Mouse (Mus musculus) splenic B cell, adult 2 months (primary cell): ENCODE measurements around the gene Nat8l.
A peak's percentile ranks its signal among the peaks of the same experiment; 100 is the strongest.

ENCODE experiments used
- DNase-seq: peaks from one replicate; pipeline ENCODE4 v3.0.0-alpha.2; 2011; ENCODE audit warnings: low read depth, low spot score
- H3K27me3 ChIP-seq: 2 replicates; pipeline ENCODE4 v1.6.1; 2012; ENCODE audit warnings: mild to moderate bottlenecking, low read length, moderate library complexity, mixed read lengths; ENCODE audit not compliant: control insufficient read depth, poor library complexity, insufficient read depth, severe bottlenecking
- H3K36me3 ChIP-seq: 2 replicates; pipeline ENCODE4 v1.6.1; 2012; ENCODE audit warnings: mild to moderate bottlenecking, low read length, moderate library complexity, mixed read lengths; ENCODE audit not compliant: control insufficient read depth, poor library complexity, insufficient read depth, severe bottlenecking

Gene Nat8l

DNA sequence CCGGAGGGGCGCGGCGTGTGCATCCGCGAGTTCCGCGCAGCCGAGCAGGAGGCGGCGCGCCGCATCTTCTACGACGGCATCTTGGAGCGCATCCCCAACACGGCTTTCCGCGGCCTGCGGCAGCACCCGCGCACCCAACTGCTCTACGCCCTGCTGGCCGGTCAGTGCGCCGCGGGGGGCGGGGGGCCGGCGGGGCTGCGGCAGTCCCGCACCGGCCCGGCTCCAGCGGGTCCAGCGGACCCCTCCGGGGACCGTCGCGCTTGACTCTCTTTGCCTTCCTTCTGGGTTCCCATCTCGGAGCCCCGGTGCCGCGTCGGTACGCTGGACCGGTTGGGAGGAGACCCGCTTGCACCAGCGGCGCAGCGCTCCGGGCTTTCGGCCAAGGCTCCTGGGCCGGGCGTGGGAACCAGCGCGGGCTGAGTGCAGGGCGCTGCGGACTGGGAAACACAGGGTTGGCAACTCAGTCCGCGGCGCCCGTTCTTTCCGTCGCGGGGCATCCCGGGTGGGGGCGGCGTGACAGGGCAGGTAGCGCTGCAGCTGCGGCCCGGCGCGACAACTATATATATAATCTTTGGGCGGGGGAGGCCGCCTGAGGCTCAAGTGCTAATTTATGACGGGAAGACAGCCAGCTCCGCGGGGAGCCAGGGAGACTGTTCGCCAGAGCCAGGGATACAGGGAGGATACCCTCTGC lies 1.4 kb downstream of the Nat8l start:
- no peaks in the 10 kb centered on the region for H3K27me3 ChIP-seq
- no peak for DNase-seq
- H3K36me3 ChIP-seq = no peaks in the 10 kb centered on the region

DNA sequence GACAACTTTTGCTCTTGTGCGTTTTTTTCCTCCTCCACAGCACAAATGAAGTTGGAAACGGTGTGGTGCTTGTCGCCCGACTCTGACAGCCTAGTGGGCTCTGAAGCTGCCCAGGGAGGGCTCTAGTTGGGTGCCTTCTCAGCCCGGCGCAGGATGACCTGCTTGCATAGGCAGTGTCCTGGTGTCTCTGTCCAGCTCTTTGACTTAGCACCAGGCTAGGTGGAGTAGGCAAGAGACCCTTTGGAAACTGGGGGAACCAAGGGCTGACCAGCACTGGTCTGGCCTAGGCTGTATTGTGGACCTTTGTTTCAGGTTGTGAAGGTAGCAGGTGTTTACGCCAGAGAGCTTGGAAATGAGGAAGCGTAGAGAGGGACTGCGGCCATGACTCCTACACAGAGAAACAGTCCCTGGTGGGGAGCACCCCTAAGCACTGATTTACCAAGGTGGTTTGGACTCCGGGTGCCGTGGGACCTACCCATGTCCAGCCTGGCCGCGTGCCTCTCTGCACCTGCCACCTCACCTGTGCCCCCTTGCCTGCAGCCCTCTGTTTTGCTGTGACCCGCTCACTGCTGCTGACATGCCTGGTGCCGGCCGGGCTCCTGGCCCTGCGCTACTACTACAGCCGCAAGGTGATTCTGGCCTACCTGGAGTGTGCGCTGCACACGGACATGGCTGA lies 2.2 kb downstream of the Nat8l start:
- Histone ChIP-seq H3K27me3 (no peaks in the 10 kb centered on the region), H3K36me3 (no peaks in the 10 kb centered on the region)
- no peak for DNase-seq

DNA sequence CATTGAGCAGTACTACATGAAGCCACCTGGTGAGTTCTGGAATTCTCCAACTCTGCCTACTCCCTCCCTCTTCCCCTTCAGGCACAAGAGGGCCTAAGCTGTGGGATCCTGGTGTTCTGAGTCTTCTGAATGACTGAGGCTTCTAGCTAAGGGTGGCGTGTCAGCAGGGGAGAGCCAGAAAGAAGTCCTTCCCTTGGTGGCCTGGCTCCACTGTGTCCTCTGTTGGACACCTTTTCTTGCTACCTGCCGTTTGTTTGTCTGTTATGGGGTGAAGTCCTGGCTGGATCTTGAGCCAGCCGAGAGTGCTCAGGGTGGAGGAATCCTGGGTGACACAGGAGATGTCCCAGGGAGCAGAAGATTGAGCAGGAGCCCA lies 2.7 kb downstream of the Nat8l start:
- Histone ChIP-seq H3K27me3 (no peaks in the 10 kb centered on the region), H3K36me3 (no peaks in the 10 kb centered on the region)
- DNase-seq = no peak

DNA sequence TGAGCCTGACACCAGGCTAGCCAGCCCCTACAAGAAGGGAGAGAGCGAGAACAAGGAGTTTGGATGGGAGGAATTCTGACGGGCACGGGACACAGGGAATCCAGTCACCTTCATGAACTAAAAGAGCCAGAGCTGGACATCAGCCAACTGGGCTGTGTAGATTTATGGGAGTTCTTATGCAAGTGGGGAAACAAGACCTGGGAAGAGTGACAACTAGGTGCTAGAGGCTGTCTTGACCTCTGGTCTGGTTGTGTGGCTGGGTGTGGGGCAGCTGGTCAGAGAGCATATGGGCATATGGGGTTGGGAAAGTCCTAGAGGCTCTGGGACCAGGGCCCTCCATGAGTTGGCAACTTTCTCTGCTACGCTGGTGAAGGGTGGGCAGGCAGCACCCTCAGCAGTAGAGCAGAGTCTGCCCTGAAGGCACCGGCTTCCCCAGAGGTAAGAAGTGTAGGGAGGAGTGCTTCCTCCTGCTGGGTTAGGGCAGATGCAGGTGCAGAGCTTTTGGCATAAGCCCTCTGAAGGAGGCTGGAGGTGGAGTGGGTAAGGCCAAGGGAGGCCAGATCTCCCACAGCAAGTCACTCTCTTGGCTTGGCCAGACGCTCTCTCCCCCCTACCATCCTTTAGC lies 3.8 kb downstream of the Nat8l start:
- Histone ChIP-seq H3K36me3 (no peaks in the 10 kb centered on the region), H3K27me3 (no peaks in the 10 kb centered on the region)
- no peak for DNase-seq

DNA sequence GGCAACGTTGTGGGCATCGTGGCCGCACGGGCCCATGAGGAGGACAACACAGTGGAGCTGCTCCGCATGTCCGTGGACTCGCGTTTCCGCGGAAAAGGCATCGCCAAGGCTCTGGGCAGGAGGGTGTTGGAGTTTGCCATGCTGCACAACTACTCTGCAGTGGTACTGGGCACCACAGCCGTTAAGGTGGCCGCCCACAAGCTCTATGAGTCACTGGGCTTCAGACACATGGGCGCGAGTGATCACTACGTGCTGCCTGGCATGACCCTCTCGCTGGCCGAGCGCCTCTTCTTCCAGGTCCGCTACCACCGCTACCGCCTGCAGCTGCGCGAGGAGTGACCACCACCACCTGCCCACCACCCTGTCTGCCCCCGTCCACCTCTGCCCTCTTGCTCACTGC lies 5.0 kb downstream of the Nat8l start:
- no peaks in the 10 kb centered on the region for H3K36me3 ChIP-seq
- no peak for DNase-seq

DNA sequence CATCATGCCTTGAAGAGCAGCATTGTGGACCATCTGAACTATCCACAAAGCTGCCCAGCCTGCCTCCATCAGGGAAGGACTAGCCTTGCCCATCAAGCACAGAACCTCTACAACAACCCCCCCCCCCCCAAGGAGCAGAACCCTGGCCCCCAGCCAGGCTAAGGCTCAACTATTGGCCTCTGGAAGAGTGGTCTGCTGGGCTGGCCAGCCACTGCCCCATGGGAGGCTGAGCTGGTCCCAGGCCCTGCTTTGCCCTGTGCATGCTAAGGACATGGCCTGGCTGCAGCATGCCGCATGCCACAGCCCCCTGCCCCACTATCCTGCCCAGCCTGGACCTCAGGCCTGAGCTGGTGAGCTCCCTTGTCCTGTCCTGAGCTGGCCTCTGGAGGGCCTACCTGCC lies 5.6 kb downstream of the Nat8l start:
- no peak for DNase-seq
- Histone ChIP-seq H3K27me3 (no peaks in the 10 kb centered on the region), H3K36me3 (no peaks in the 10 kb centered on the region)

More for the DNA sequence above, 5.0 kb downstream of the Nat8l start:
- no peaks in the 10 kb centered on the region for H3K27me3 ChIP-seq

DNA sequence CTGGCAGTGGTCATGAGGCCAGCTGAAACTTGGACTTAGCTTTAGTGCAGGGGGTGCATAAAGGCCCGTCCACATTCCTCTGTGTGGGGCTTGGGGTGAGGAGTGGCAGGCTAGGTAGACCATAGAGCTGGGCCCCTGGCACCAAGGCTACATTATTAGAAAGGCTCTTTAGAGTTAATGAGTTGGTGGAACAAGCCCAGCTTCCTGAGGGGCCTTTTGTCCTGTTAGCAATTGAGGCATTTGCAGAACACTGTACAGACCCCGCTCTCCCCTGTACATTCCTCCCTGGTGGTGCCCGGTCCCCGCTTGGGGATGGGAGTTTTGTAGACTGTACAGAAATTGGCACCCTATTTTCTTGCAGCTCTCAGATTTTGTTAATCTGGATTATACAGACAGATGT lies 6.9 kb downstream of the Nat8l start:
- Histone ChIP-seq H3K36me3 (no peaks in the 10 kb centered on the region), H3K27me3 (no peaks in the 10 kb centered on the region)
- no peak for DNase-seq

DNA sequence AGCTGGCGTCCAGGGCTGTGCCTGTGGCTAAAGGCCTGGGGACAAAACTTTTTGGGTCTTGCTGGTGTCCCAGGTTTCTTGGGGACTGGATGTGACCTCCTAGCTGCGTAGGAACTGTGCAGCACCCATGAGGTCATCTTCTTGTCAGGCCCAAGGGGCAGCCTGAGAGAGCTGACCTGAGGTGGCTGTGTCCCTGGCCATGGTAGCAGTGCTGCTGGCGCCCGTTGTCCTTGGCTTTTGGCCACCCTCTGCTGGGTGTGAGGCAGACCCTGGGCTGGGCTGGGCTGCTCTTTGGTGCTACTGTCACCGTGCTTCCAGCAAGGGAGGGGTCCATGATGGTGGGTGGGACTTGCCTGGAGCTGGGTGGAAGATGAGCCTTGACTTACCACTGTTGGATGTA lies 8.8 kb downstream of the Nat8l start:
- DNase-seq = no peak
- no peaks in the 10 kb centered on the region for H3K36me3 ChIP-seq
- H3K27me3 ChIP-seq = no peaks in the 10 kb centered on the region

DNA sequence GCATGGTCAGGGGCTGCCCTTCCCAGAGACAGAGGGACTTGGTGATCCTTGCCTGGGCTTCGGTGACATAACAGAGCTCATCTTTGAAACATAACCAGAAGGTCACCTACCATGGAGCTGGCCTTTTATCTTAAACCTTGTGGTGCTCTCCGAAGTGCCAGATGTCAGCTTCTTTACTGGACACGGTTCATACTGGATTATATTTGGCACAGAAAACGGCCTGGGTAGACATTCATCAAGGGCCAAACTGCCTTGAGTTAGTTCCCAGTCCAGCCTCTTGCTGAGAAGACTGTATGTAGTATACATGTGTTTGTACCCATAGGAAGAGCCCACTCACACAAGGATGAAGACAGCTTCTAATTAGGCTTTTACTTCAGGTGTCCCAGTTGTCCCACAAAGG lies 11.0 kb downstream of the Nat8l start:
- no peaks in the 10 kb centered on the region for H3K36me3 ChIP-seq
- no peak for DNase-seq

DNA sequence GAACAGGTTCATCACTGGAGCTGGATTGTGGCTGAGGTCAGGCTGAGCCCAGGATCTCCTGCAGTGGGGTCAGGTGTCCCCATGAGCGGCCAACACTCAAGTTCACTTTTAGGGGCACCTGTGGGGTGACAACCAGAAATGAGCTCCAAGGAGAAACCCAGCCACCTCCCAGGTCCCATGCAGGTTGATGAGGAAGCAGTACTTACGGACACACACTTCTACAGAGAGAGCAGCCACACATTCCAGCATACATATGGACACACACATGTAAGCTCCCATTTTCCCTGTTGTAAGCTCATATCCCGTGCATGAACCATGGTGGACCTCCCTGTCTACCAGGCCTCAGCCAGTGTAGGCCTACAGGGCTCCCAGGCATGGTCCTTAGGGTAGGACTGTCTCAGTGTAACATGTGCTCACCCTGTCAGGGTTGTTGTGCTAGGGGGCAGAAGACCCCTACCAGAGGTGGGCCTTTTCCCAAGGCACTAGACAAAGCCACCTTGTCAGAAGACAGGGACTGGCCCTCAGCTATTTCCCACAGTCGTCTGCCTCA lies 11.7 kb downstream of the Nat8l start:
- DNase-seq = no peak
- H3K27me3 ChIP-seq = no peaks in the 10 kb centered on the region
- no peaks in the 10 kb centered on the region for H3K36me3 ChIP-seq

More for the DNA sequence above, 11.0 kb downstream of the Nat8l start:
- no peaks in the 10 kb centered on the region for H3K27me3 ChIP-seq

DNA sequence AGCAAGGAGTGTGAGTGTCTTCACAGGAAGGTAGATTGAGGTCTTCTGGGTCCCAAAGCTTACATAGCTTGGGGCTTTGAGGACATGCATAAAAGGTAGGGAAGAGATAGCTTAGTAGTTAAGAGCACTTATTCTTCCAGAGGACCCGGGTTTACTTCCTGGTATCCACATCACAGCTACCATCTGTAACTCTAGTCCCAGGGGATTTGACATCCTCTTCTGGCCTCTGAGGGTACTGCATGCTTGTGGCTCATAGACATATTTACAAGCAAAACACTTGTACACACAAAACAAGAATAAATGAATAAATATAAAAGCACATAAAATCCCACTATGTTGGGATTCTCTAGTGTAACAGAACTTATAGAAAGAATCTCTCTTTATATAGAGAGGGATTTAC lies 18.9 kb downstream of the Nat8l start:
- H3K36me3 ChIP-seq = no peaks in the 10 kb centered on the region
- DNase-seq = peak; percentile 58
- no peaks in the 10 kb centered on the region for H3K27me3 ChIP-seq

DNA sequence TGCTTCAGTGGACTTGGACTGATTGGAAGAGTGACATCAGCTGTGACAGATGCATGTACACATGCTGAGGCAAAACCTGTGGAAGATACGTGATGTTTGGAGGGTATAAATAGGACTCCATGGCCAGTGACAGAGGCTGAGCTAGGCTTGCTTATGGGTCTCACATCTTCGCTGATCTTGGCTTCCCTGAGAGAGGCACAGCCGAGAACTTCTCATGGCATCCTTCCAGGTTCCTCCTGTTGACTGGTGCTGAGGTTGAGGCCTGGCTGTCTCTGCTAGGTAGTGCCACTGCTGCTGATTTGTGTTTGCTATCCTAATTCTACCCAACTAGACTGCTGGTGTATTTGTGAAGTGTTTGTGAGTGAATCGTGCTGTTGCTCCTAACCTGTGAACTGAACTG lies 23.2 kb downstream of the Nat8l start:
- no peaks in the 10 kb centered on the region for H3K36me3 ChIP-seq
- H3K27me3 ChIP-seq = no peaks in the 10 kb centered on the region
- no peak for DNase-seq

DNA sequence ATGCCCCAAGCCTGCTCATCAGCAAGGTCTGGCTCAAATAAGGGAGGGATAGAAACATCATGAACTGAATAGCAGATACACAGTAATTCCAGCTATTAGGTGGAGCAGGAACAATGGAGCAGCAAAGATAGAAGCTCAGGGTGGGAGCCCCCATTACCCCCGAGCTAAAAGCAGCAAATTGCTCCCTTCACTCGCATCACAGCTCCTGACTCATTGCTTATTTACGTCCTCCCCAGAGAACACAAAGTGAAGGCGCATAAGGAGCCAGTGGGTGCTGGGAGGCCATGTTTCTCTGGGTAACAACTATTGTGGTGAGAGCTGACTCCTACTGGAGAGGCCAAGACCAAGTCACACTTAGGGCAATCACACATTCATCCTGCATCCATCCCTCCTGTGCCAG lies 34.3 kb downstream of the Nat8l start:
- H3K27me3 ChIP-seq = no peaks in the 10 kb centered on the region
- no peaks in the 10 kb centered on the region for H3K36me3 ChIP-seq
- no peak for DNase-seq

DNA sequence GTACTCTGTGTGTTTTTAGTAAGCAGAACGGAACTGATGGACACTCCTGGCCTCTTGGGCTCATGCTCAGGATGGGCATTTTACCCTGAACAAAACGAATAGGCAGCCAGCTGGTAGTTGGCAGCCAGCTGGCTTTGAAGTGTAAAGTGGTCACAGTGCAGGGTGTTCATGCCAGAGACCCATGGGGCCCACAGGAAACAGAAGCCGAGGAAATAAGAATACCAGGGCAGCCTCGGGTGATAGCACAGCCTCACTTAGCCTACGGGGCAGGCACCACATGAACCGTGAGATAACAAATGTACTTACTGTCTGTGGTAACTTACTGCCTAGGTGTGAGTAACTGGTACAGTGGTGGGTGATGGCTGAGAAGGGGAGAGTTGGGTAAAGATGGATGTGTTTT lies 35.2 kb downstream of the Nat8l start:
- DNase-seq = no peak
- Histone ChIP-seq H3K36me3 (no peaks in the 10 kb centered on the region), H3K27me3 (no peaks in the 10 kb centered on the region)

DNA sequence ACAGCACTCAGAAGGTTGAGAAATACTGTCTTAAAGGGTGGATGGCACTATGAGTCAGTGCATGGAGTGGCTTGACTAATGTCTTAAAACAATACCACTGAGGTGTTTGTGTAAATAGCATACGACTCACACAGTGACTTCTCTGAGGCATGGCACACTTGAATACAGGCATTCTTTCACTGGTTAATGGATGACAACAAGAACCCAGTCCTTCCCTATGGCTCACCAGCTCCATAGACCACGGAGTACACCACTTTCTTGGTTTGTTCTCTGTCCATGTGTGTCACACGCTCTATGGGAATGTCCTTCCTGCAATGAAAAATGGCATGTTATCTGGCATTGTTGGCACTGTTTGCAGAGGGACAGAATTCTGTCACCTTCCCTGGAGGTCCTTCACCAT lies 36.7 kb downstream of the Nat8l start:
- no peak for DNase-seq
- Histone ChIP-seq H3K27me3 (no peaks in the 10 kb centered on the region), H3K36me3 (no peaks in the 10 kb centered on the region)
